Mouse (Mus musculus) liver, embryonic 14.5 days (tissue): ENCODE measurements around the gene Tex33. TPM values are rescaled to one million over a fixed set of nuclear protein-coding genes. Genes with fewer than 3 reads are reported as not detected.
"Not testable (repeated sequence)": the region's sequence is repeated elsewhere in the genome, so short reads cannot be mapped to it uniquely, and the experiment has no call there.

Experiments used
- ATAC-seq: fragments of 200-750 bp; cut with Nextera tagmentation; 2 replicates; pipeline ENCODE4 v1.8.0; 2017; ENCODE audit warnings: moderate number of reproducible peaks, mild to moderate bottlenecking, moderate library complexity; ENCODE audit not compliant: insufficient read depth
- DNase-seq, 3 experiments: peaks; one replicate each; pipeline ENCODE4 v3.0.0-alpha.2; 2012 to 2013; ENCODE audit warnings: low read depth in 3 of 3, low spot score in 3 of 3
- H3K27ac ChIP-seq: fragments of 300-500 bp; sonication (generic); 2 replicates; pipeline ENCODE4 v1.5.1; 2014; ENCODE audit warnings: moderate library complexity, mild to moderate bottlenecking, control low read depth, inconsistent platforms
- H3K27me3 ChIP-seq: fragments of 300-500 bp; sonication (generic); 2 replicates; pipeline ENCODE4 v1.6.1; 2014; ENCODE audit warnings: mild to moderate bottlenecking, low read length, moderate library complexity; ENCODE audit not compliant: control insufficient read depth, insufficient read depth
- H3K36me3 ChIP-seq: fragments of 300-500 bp; sonication (generic); replicated peaks from 2 replicates; pipeline ENCODE4 v1.6.1; 2014; ENCODE audit warnings: low read depth; ENCODE audit not compliant: control insufficient read depth, insufficient read depth
- H3K4me1 ChIP-seq, 2 experiments: fragments of 200-500 bp in 1 of 2; fragments of 300-500 bp in 1 of 2; sonication (generic) in 1 of 2; replicated peaks; 2 replicates each; pipeline ENCODE4 v1.6.1; 2012 to 2014; ENCODE audit warnings: antibody characterized with exemption in 1 of 2, inconsistent platforms in 1 of 2, low read length in 1 of 2; ENCODE audit not compliant: control insufficient read depth in 2 of 2, insufficient read depth in 2 of 2
- H3K4me2 ChIP-seq: fragments of 300-500 bp; sonication (generic); 2 replicates; pipeline ENCODE4 v1.6.1; 2014; ENCODE audit warnings: low read depth, mild to moderate bottlenecking, control low read depth, moderate library complexity
- H3K4me3 ChIP-seq, 2 experiments: fragments of 200-500 bp in 1 of 2; fragments of 300-500 bp in 1 of 2; sonication (generic) in 1 of 2; 2 replicates each; pipeline ENCODE4 v1.5.1; 2012 to 2014; ENCODE audit warnings: low read depth in 2 of 2, low read length in 2 of 2, mild to moderate bottlenecking in 2 of 2, control low read depth in 1 of 2, inconsistent platforms in 1 of 2, moderate library complexity in 1 of 2; ENCODE audit not compliant: insufficient read depth in 1 of 2
- H3K9ac ChIP-seq: fragments of 300-500 bp; sonication (generic); replicated peaks from 2 replicates; pipeline ENCODE4 v1.6.1; 2014; ENCODE audit warnings: mild to moderate bottlenecking, control low read depth, moderate library complexity
- H3K9me3 ChIP-seq: fragments of 300-500 bp; sonication (generic); 2 replicates; pipeline ENCODE4 v1.6.1; 2016; ENCODE audit warnings: low read length, mixed read lengths; ENCODE audit not compliant: control insufficient read depth
- CTCF ChIP-seq: IDR thresholded peaks from 2 replicates; pipeline ENCODE4 v1.5.1; 2016; ENCODE audit warnings: antibody characterized with exemption, low read depth, control low read depth
- EP300 ChIP-seq: IDR thresholded peaks from 2 replicates; pipeline ENCODE4 v1.6.1; 2016; ENCODE audit warnings: antibody characterized with exemption, low read depth
- WGBS: fragments of 180-500 bp; shearing (Covaris S2); extraction: QIAGEN DNeasy Blood & Tissue Kit; methylation state at CpG from one replicate; pipeline ENCODE4 v1.1.7; 2014; ENCODE audit not compliant: insufficient replicate concordance; 5-methylcytosine and 5-hydroxymethylcytosine counted together
- polyA plus RNA-seq, 2 experiments: library from polyadenylated mRNA; depleted of rRNA in 1 of 2; stranded (reverse) in 1 of 2; unstranded in 1 of 2; fragments of >200 nt; fragmentation: Nextera tagmentation in 1 of 2; extraction: Ambion mirVana in 1 of 2; gene quantifications; 2 replicates each; pipeline versions ENCODE4 v1.2.1 to v1.2.3; 2012 to 2014

The Tex33 gene
- polyA plus RNA-seq, 2 experiments = 0.08 TPM; not detected in 1

DNA sequence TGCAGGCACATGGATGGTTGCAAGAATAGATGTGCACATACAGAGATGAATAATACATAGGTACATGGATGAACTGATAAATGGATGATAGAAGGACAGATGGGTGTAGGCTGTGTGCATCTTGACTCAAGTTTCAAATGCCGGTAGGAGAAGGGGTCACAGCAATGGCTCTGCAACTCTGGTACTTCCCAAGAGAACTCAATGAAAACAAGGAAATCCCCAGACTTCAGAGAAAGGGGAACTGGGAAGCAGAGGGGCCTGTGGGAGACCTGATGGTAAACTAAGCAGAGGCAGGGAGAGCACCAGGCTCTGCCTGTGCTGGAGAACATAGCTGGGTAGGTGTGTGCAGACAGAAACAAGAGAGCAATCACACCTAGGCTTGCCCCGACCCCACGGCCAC, 61.3 kb downstream of the Tex33 start:
- no peak overlapping the region for H3K4me2 ChIP-seq
- no peak overlapping the region for H3K27ac ChIP-seq
- no peaks in the 10 kb centered on the region for H3K9me3 ChIP-seq
- H3K4me3 ChIP-seq = no peak overlapping the region
- H3K4me1 ChIP-seq = no peaks in the 10 kb centered on the region
- ATAC-seq (no peak), DNase-seq (no peak)
- H3K36me3 ChIP-seq = no peaks in the 10 kb centered on the region
- no peak for TF ChIP-seq EP300
- no peak for TF ChIP-seq CTCF
- H3K9ac ChIP-seq = no peak overlapping the region
- WGBS = 58% methylated on average over 3 of the region's 3 CpGs
- no peaks in the 10 kb centered on the region for H3K27me3 ChIP-seq

DNA sequence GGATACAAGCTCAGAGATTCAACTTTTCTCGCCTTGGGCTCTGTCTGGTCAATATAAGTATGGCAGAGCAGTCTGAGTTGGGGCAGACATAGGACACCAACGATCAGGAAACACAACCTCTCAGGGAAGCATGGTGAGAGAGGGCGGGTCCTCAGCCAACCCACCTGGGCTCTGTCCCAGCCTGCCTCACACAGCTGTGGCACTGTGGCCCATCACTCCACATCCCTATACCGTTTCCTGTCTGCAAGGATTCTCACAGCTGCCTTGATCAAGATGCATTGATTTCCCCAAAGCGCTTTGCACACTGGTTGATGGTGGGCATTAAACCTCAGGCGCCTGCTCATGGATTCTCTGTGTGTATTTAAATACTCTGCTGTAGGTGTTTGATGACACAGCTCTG, 62.7 kb downstream of the Tex33 start:
- Histone ChIP-seq H3K27ac (no peak overlapping the region), H3K27me3 (no peaks in the 10 kb centered on the region), H3K9me3 (no peaks in the 10 kb centered on the region), H3K4me1 (no peaks in the 10 kb centered on the region), H3K36me3 (no peaks in the 10 kb centered on the region), H3K4me2 (no peak overlapping the region), H3K9ac (no peak overlapping the region), H3K4me3 (no peak overlapping the region)
- WGBS = 54% methylated on average over 6 of the region's 6 CpGs
- no peak for DNase-seq
- no peak for ATAC-seq
- TF ChIP-seq CTCF (no peak), EP300 (no peak)

DNA sequence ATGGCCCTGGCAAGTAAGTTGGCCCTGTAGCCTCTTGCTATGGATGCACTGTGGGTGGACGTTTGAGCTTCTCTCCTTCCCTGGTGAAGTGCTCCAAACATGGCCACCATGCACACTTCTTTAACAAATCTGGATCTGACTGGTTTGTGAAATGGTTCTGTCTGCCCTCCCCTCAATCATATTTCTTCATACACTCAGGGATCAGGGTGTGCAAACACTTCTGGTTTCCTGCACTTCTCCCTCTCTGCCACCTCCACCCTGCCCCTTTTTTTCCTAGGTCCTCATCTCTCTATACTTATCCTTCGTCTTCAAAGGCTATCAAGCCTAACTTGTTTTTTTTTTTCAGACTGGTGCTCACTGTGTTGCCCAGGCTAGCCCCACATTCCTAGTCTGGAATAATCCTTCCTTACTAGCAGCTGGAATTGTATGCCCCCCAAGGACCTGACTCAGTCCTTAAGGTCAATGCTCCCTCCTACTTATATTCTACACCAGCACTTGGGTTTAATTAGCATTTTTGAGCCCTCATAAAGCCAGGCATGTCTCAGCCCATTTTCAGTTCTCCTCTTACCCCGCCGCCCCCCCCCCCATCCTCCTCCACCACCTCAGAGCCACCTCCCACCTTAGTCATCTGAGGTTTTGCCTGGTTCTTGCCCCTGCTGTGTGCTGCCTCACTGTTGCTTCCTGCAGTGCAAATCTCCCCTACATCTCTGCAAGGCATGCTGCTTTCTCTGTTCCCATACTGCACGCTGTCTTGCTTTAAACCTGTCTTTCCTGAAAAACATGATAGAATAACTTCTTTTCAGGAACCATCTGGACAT, 64.0 kb downstream of the Tex33 start:
- Histone ChIP-seq H3K4me2 (no peak overlapping the region), H3K9me3 (no peaks in the 10 kb centered on the region), H3K27me3 (no peaks in the 10 kb centered on the region), H3K27ac (no peak overlapping the region), H3K4me1 (no peaks in the 10 kb centered on the region), H3K4me3 (no peak overlapping the region), H3K9ac (no peak overlapping the region), H3K36me3 (no peaks in the 10 kb centered on the region)
- whole genome bisulfite sequencing = 40% methylated on average over 5 of the region's 5 CpGs
- no peak for DNase-seq
- no peak for TF ChIP-seq EP300
- no peak for TF ChIP-seq CTCF
- ATAC-seq = no peak

DNA sequence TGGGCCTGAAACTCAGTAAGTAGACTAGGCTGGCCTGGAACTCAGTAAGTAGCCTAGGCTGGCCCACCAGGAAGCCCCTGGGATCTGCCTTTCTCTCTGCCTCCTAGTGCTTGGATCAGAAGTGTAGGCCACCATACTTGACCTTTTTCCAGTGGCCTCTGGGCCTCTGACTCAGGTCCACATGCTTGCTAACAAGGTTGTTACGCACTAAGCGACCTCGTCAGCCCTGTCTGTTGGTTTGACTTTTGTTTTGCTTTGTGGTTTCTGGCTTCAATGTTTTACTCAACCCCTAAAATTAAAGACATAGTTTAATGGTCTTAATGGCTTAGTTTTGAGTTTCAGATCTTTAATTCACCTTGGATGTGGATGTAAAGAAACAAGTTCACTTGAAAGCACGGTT, 65.0 kb downstream of the Tex33 start:
- Histone ChIP-seq H3K27ac (no peak overlapping the region), H3K4me3 (no peak overlapping the region), H3K9me3 (no peaks in the 10 kb centered on the region), H3K4me1 (no peaks in the 10 kb centered on the region), H3K9ac (no peak overlapping the region), H3K4me2 (no peak overlapping the region), H3K27me3 (no peaks in the 10 kb centered on the region), H3K36me3 (no peaks in the 10 kb centered on the region)
- DNase-seq (no peak), ATAC-seq (no peak)
- TF ChIP-seq CTCF = no peak
- no peak for TF ChIP-seq EP300
- WGBS = 71% methylated on average over 4 of the region's 4 CpGs

DNA sequence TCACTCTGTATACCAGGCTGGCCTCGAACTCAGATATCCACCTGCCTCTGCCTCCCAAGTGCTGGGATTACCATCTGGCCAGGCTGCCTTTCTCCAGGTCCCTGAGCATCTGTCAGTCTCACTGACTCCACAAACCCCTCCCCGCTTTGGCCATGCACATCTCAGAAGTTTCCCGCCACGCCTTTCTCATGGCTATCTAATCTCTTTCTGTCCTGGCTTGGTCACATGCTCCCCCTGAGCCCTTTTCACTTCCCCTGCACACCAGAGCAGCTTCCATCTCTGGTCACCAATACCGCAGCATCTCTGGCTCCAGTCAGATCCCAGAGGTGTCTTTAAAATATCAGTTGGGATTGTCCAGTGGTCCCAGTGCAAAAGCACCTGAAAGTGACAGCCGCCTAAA, 65.7 kb downstream of the Tex33 start:
- 26% methylated on average over 6 of the region's 6 CpGs for WGBS
- not testable (repeated sequence) for ATAC-seq

More for the DNA sequence above, 65.7 kb downstream of the Tex33 start:
- H3K36me3 ChIP-seq, H3K27ac ChIP-seq, DNase-seq, H3K27me3 ChIP-seq, H3K4me2 ChIP-seq, H3K4me1 ChIP-seq, H3K9ac ChIP-seq, H3K9me3 ChIP-seq, H3K4me3 ChIP-seq: not testable (repeated sequence)
